Mouse (Mus musculus): ENCODE measurements around the gene Praf2. TPM values are rescaled to one million over a fixed set of nuclear protein-coding genes. Genes with fewer than 3 reads are reported as not detected.

The Praf2 gene
- 9.6 to 13.9 TPM (median 12.0 TPM) in 4 replicates for total RNA-seq (2023)

DNA sequence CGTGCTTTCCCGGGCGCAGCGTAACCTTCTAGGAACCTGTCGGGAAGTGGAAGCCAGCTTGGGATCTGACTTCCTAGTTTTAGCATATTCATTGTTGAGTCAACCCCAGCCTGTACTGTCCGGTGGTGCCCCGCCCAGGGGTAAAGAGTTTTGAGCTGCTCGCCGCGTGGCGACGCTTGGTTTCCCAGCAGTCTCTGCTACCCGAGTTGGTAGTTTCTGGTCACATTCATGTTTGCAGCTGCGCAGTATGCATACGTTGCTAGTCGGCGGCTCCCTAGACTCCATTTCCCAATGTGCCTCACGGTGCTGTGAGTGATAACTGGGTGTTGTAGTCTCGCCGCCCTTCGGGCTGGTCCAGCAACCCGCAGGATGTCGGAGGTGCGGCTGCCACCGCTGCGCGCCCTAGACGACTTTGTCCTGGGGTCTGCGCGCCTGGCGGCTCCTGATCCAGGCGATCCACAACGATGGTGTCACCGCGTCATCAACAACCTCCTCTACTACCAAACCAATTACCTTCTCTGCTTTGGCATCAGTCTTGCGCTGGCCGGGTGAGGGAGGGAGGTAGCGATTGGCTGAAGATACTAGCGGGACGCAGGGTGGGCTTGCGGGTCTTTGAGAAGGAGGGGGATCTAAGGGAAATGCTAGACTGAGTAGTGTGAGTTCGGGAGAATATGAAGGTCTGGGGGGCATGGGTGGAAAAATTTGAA lies at the start of gene Praf2:
Praf2 (plus strand) TSS at position 225 of the 707 bp plus-strand sequence.

DNA sequence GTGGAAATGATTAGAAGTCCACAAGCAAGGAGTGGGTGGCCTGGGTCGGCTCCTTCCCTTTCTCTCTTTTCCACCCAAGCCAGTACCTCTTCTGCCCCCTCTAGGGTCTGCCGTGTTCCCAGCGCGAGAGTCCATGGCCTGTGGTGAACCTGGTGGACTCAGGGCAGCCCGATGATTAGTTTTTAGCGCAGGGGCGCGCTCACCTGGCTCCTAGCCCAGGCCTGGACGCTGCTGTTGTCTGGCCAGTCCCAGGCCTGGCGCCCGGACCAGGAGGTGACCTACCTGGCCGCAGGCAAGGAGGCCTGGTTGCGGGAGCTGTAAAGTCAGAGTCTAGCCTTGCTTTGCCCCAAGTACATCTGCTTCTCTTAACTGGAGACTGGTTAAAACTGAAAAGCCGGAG lies 47.4 kb upstream of the Praf2 start, which contains the start of gene Magix:
Magix (minus strand) TSS at position 388 of the 400 bp plus-strand sequence.

DNA sequence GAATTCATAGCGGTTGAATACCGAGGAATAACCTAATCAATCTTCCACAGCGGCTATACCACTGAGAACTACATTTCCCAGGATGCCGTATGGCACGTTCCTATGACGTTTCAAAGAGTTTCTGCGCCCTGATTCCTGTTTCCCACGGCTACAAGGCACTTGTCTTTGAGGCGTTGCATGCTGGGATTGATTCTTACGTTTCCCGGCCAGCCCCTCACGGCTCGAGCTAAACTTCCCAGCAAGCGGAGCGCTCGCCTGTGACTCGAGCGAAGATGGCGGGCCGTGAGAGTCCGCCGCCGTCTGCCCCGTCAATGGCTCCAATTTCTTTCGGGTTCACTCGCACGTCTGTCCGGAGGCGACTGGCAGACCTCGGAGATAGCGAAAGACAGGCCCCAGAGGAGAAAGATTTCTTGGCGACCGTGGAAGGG lies 31.3 kb upstream of the Praf2 start, which contains the start of gene Gpkow:
Gpkow (plus strand) TSS at position 178 of the 428 bp plus-strand sequence.

GRCm38 (mm10) chrX:7714135-7714899 lies 13.9 kb upstream of the Praf2 start, which contains the start of gene Wdr45:
Gene Wdr45, plus strand, starts transcription at chrX:7714333.

DNA sequence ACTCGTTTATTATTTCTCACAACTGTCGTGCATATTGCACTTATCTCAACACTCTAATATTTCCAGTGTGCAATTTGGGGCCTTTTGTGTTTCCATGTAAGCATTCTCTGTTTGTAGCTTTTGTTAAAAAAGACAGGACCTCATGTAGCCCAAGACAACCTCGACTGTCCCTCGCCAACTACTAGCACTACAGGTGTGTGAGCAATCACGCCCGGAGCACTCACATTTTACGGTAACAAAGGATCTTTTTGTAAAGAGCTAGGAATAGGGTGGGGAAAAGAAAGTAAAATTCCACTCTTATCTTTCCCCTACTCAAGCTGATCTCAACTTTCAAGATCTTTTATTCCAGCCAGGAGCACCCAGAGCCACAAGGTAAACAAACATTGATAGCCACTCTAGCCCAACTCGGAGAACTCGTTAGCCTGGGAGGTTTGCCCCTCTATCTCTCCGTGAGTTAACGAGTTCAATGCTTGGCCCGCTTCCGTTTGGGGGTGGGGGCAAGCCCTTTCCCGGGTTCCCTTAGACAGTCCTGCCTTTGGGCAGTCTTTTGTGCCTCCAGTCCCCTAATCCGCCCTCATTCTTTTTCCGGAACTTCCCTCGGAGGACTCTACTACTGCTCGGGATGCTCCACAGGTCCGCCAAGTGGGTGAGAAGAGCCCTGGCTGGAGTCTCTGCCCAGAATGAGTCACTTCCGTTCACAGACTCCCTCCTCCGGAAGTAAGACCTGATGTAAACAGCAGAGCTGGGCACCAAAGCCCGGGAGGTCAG lies 6.5 kb upstream of the Praf2 start, which contains the start of gene Gm45208:
Gm45208 (plus strand) TSS at position 732 of the 768 bp plus-strand sequence.

GRCm38 (mm10) chrX:7750432-7751116 lies 22.3 kb downstream of the Praf2 start, which contains the start of gene Ccdc120:
Gene Ccdc120, minus strand, starts transcription at chrX:7750905.

GRCm38 (mm10) chrX:7762137-7762920 lies 34.1 kb downstream of the Praf2 start, which contains the start of gene Tfe3:
Gene Tfe3, plus strand, starts transcription at chrX:7762560.

Other genes with a start within 250 kb of the Praf2 start
- gene Foxp3, start 154.8 kb upstream of the Praf2 start, total RNA-seq (2023), result 0.49 TPM in 1 of 4 replicates, not detected in the others
- gene Ppp1r3f, start 154.2 kb upstream of the Praf2 start, total RNA-seq (2023), result 5.1 to 6.6 TPM (median 5.3 TPM) in 4 replicates
- gene Ccdc22, start 122.9 kb upstream of the Praf2 start, total RNA-seq (2023), result 19.2 to 22.5 TPM (median 20.0 TPM) in 4 replicates
- not detected in 4 replicates for gene Cacna1f, start 121.4 kb upstream of the Praf2 start, total RNA-seq (2023)
- gene Syp, start 90.0 kb upstream of the Praf2 start, total RNA-seq (2023), result 0.36 to 0.58 TPM (median 0.56 TPM) in 3 of 4 replicates, not detected in the other
- 24.4 to 28.3 TPM (median 25.8 TPM) in 4 replicates for gene Prickle3, start 71.2 kb upstream of the Praf2 start, total RNA-seq (2023)
- 85.6 to 91.6 TPM (median 88.3 TPM) in 4 replicates for gene Plp2, start 57.0 kb upstream of the Praf2 start, total RNA-seq (2023)
- not detected in 4 replicates for gene Magix, start 47.2 kb upstream of the Praf2 start, total RNA-seq (2023)
- 45.1 to 48.2 TPM (median 46.2 TPM) in 4 replicates for gene Gpkow, start 31.3 kb upstream of the Praf2 start, total RNA-seq (2023)
- 58.2 to 89.6 TPM (median 70.2 TPM) in 4 replicates for gene Wdr45, start 14.1 kb upstream of the Praf2 start, total RNA-seq (2023)
- not detected in 4 replicates for gene Gm45208, start 6.2 kb upstream of the Praf2 start, total RNA-seq (2023)
- gene Ccdc120, start 22.5 kb downstream of the Praf2 start, total RNA-seq (2023), result not detected in 4 replicates
- 26.2 to 36.6 TPM (median 32.7 TPM) in 4 replicates for gene Tfe3, start 34.1 kb downstream of the Praf2 start, total RNA-seq (2023)
- gene Gripap1, start 61.3 kb downstream of the Praf2 start, total RNA-seq (2023), result 277 to 286 TPM (median 284 TPM) in 4 replicates
- gene Kcnd1, start 93.8 kb downstream of the Praf2 start, total RNA-seq (2023), result 1.5 to 2.4 TPM (median 1.9 TPM) in 4 replicates
- 168 to 185 TPM (median 181 TPM) in 4 replicates for gene Otud5, start 112.9 kb downstream of the Praf2 start, total RNA-seq (2023)
- gene Pim2, start 149.8 kb downstream of the Praf2 start, total RNA-seq (2023), result 36.0 to 41.3 TPM (median 37.2 TPM) in 4 replicates
- 28.8 to 38.6 TPM (median 35.1 TPM) in 4 replicates for gene Slc35a2, start 155.6 kb downstream of the Praf2 start, total RNA-seq (2023)
- 126 to 133 TPM (median 129 TPM) in 4 replicates for gene Pqbp1, start 170.8 kb downstream of the Praf2 start, total RNA-seq (2023)
- 38.8 to 55.7 TPM (median 51.5 TPM) in 4 replicates for gene Timm17b, start 170.9 kb downstream of the Praf2 start, total RNA-seq (2023)
- gene Gm10491, start 179.4 kb downstream of the Praf2 start, total RNA-seq (2023), result not detected in 4 replicates
- gene Gm10490, start 181.1 kb downstream of the Praf2 start, total RNA-seq (2023), result 2.1 TPM in 1 of 4 replicates, not detected in the others
- gene Pcsk1n, start 191.4 kb downstream of the Praf2 start, total RNA-seq (2023), result not detected in 4 replicates
- gene Eras, start 200.2 kb downstream of the Praf2 start, total RNA-seq (2023), result not detected in 4 replicates
- gene Hdac6, start 219.4 kb downstream of the Praf2 start, total RNA-seq (2023), result 15.9 to 26.0 TPM (median 21.4 TPM) in 4 replicates
- gene Gata1, start 249.6 kb downstream of the Praf2 start, total RNA-seq (2023), result not detected in 4 replicates